Mouse (Mus musculus): ENCODE measurements around the gene Ism2. TPM values are rescaled to one million over a fixed set of nuclear protein-coding genes. Genes with fewer than 3 reads are reported as not detected.

Gene Ism2
- 1.1 and 1.2 TPM in 2 replicates for polyA plus RNA-seq (2015; fragmentation: Nextera tagmentation; extraction: Ambion mirVana)

DNA sequence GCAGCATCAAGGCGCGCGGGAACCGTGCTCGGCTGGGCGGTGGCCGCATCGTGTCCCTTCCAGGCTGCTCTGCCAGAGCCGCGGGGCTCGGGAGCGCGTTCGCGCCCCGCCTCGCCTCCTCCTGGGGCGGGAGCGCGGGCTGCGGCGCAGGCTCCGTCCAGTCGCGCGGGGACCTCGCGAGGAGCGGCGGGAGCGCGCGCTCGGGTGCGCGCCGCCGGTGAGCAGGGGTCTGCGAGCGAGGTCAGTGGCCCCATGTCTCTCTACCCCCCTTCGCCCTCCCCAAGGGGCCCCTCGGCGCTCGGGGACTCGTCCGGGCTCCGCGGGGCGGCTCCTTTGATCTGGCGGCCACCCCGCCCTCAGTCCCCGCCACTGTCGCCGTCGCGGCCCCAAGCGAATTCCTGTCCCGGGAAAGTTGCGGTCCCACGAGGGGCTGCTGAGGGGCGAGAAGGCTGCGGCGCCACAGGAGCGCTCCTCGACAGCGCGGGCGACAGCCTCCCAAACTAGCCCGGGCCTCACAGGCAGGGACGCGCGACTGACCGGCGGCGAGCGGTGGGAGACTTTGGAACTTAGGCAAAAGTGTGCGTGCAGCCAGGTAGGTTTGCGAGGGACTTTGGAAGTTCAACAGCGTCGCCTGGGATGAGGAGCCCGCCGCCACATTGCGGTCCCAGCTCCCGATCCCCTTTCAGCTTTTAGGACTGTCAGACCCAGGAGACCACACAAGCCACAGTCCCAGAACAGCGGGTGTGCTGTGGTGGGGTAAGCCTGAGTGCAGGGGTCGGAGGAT lies at the start of gene Ism2:
Gene Ism2, minus strand, starts transcription at position 49 of the 784 bp plus-strand sequence.
- H3K9me3 ChIP-seq: no peaks in the 10 kb centered on the region
- peak within 1 kb of the TSS; percentile 79 for H3K9ac ChIP-seq
- WGBS: 1% methylated on average over 63 of the region's 86 CpGs
- peaks cover 16% of the 10 kb centered on the region for H3K4me1 ChIP-seq (replicated peaks)
- H3K27ac ChIP-seq: no peak within 1 kb of the TSS
- H3K4me2 ChIP-seq: peak within 1 kb of the TSS; percentile 97
- no peaks in the 10 kb centered on the region for H3K36me3 ChIP-seq
- ATAC-seq (ENCODE audit: low FRiP score): peak; percentile 76
- H3K4me3 ChIP-seq: peak within 1 kb of the TSS; percentile 72
- peaks cover 41% of the 10 kb centered on the region for H3K27me3 ChIP-seq

DNA sequence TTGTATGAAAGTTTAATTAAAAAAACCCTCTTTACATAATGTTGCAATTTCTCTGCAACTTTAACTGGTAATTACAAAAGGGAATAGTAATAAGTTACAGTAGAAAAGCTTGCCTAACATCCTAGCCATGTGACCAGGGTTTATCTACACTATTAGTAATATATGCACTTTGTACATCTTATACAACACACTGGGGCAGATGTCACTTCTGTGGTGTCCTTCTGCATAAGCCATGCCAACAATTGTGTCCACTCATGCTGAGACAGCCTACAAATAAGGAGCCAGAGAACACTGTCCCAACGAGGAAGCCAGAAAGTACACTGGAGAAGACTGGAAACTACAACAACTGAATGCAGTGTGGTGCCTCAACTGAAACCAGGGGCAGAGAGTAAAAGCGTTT lies 48.5 kb upstream of the Ism2 start:
- Histone ChIP-seq H3K4me2 (no peak overlapping the region), H3K9me3 (no peaks in the 10 kb centered on the region), H3K9ac (no peak overlapping the region), H3K4me1 (replicated peaks) (no peaks in the 10 kb centered on the region), H3K4me3 (no peak overlapping the region), H3K27ac (no peak overlapping the region), H3K27me3 (no peaks in the 10 kb centered on the region), H3K36me3 (peaks cover 25% of the 10 kb centered on the region)
- no peak for ATAC-seq (ENCODE audit: low FRiP score)
- WGBS: 84% methylated on average over 2 of the region's 2 CpGs

- H3K27me3 ChIP-seq: no peaks in the 10 kb centered on the region
- no peak overlapping the region for H3K4me2 ChIP-seq
- H3K36me3 ChIP-seq: peaks cover 27% of the 10 kb centered on the region
- 94% methylated on average over 2 of the region's 2 CpGs for WGBS
- ATAC-seq (ENCODE audit: low FRiP score): no peak
- H3K4me3 ChIP-seq: no peak overlapping the region
- H3K4me1 ChIP-seq (replicated peaks): no peaks in the 10 kb centered on the region
- H3K27ac ChIP-seq: no peak overlapping the region
- H3K9me3 ChIP-seq: no peaks in the 10 kb centered on the region
- H3K9ac ChIP-seq: no peak overlapping the region
These were observed 48.0 kb upstream of the Ism2 start for GRCm38 (mm10) chr12:87347511-87347910.

GRCm38 (mm10) chr12:87343084-87343605 lies 43.6 kb upstream of the Ism2 start:
- H3K36me3 ChIP-seq: peaks cover 42% of the 10 kb centered on the region
- H3K4me3 ChIP-seq: no peak overlapping the region
- H3K4me1 ChIP-seq (replicated peaks): no peaks in the 10 kb centered on the region
- H3K9me3 ChIP-seq: no peaks in the 10 kb centered on the region
- no peak for ATAC-seq (ENCODE audit: low FRiP score)
- H3K27ac ChIP-seq: no peak overlapping the region
- H3K27me3 ChIP-seq: no peaks in the 10 kb centered on the region
- H3K9ac ChIP-seq: no peak overlapping the region
- H3K4me2 ChIP-seq: no peak overlapping the region

- Histone ChIP-seq H3K4me3 (no peak overlapping the region), H3K9me3 (no peaks in the 10 kb centered on the region), H3K27me3 (no peaks in the 10 kb centered on the region), H3K4me1 (replicated peaks) (no peaks in the 10 kb centered on the region), H3K27ac (no peak overlapping the region), H3K4me2 (no peak overlapping the region), H3K36me3 (peaks cover 22% of the 10 kb centered on the region), H3K9ac (no peak overlapping the region)
- WGBS: 92% methylated on average over 4 of the region's 4 CpGs
- ATAC-seq (ENCODE audit: low FRiP score): no peak
These were observed 38.6 kb upstream of the Ism2 start for GRCm38 (mm10) chr12:87338082-87338481.

- Histone ChIP-seq H3K4me3 (no peak overlapping the region), H3K9ac (no peak overlapping the region), H3K27ac (no peak overlapping the region), H3K9me3 (no peaks in the 10 kb centered on the region), H3K27me3 (no peaks in the 10 kb centered on the region), H3K4me2 (no peak overlapping the region), H3K4me1 (replicated peaks) (peaks cover 10% of the 10 kb centered on the region), H3K36me3 (peaks cover 7% of the 10 kb centered on the region; the same call in 1 of the 2 replicates)
- ATAC-seq (ENCODE audit: low FRiP score): no peak
- 44% methylated on average over 2 of the region's 2 CpGs for WGBS
These were observed 35.4 kb upstream of the Ism2 start for GRCm38 (mm10) chr12:87334886-87335285.

GRCm38 (mm10) chr12:87333794-87334193 lies 34.3 kb upstream of the Ism2 start:
- Histone ChIP-seq H3K4me3 (no peak overlapping the region), H3K27ac (no peak overlapping the region), H3K9ac (no peak overlapping the region), H3K9me3 (no peaks in the 10 kb centered on the region), H3K27me3 (no peaks in the 10 kb centered on the region), H3K36me3 (peaks cover 7% of the 10 kb centered on the region; the same call in 1 of the 2 replicates), H3K4me1 (replicated peaks) (peaks cover 10% of the 10 kb centered on the region), H3K4me2 (no peak overlapping the region)
- no peak for ATAC-seq (ENCODE audit: low FRiP score)

DNA sequence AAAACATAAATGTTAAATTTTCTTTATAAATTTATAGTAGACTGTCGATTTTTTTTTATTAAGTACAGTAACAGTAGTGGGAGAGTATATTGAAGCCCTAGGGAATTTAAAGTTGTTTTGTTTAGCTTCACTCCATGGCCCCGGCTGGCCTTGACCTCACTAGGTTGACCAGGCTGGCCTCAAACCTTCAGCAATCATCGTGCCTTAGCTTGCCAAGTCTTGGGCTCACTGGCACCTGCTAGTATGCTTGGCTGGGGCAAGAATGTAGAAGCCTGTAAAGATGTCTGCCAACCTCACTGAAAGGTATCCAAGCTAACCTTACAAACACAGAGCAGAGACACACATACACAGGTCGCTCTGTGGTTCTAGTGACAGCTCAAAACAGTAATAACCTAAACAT lies 33.0 kb upstream of the Ism2 start:
- peaks cover 14% of the 10 kb centered on the region for H3K4me1 ChIP-seq (replicated peaks)
- 88% methylated on average over 4 of the region's 4 CpGs for WGBS
- 0 out of 2 replicates have a peak, but pooled peaks cover 3% of the 10 kb centered on the region for H3K36me3 ChIP-seq
- H3K27me3 ChIP-seq: no peaks in the 10 kb centered on the region
- no peak overlapping the region for H3K4me2 ChIP-seq
- no peak overlapping the region for H3K9ac ChIP-seq
- no peaks in the 10 kb centered on the region for H3K9me3 ChIP-seq
- no peak for ATAC-seq (ENCODE audit: low FRiP score)
- no peak overlapping the region for H3K27ac ChIP-seq
- no peak overlapping the region for H3K4me3 ChIP-seq

- Histone ChIP-seq H3K27ac (no peak overlapping the region), H3K9me3 (no peaks in the 10 kb centered on the region), H3K27me3 (no peaks in the 10 kb centered on the region), H3K9ac (no peak overlapping the region), H3K36me3 (0 out of 2 replicates have a peak, but pooled peaks cover 3% of the 10 kb centered on the region), H3K4me1 (replicated peaks) (peaks cover 16% of the 10 kb centered on the region), H3K4me2 (no peak overlapping the region), H3K4me3 (no peak overlapping the region)
- WGBS: 50% methylated on average over 5 of the region's 5 CpGs
- no peak for ATAC-seq (ENCODE audit: low FRiP score)
These were observed 32.4 kb upstream of the Ism2 start for GRCm38 (mm10) chr12:87331908-87332307.

DNA sequence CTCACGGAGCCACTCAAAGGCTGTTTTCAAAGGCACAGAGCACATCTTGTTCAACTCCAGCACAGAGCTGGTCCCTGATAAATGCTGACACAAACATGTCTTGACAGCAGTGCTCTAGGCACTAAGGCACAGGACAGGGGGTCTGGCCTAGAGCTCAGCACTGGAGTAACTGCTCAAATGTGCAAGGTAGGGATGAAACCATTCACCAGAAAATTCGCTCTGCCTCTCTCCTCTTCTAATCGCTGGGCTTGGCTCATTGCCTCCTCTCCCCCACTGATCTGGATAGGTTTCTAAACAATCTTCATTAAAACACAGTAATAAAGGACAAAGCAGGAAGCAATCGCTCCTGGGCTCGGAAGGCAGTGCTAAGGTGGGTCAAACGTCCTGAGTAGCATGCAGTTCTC lies 31.6 kb upstream of the Ism2 start:
- WGBS: 61% methylated on average over 6 of the region's 6 CpGs
- H3K27ac ChIP-seq: no peak overlapping the region
- peaks cover 16% of the 10 kb centered on the region for H3K4me1 ChIP-seq (replicated peaks)

DNA sequence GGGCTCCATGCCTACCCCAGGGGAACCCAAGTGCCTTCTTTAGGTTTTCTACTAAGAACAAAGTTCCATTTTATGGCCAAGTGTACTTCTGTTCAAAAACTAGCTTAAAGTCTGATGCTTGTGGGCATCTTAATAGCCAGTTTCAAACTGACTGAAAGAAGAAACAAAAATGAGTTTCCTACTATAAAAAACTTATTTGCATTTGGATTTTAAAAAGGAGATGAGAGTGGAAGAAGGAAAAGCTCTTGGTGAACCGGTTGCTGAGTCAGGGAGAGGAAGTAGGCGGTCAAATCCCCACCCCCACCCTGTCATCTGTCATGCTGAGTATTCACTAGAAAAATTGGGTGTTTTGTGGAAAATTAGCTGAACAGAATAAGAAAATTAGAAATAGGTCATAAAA lies 30.7 kb upstream of the Ism2 start:
- no peak for ATAC-seq (ENCODE audit: low FRiP score)

More for the DNA sequence above, 31.6 kb upstream of the Ism2 start:
- no peak overlapping the region for H3K4me2 ChIP-seq
- H3K36me3 ChIP-seq: 0 out of 2 replicates have a peak, but pooled peaks cover 3% of the 10 kb centered on the region
- H3K27me3 ChIP-seq: no peaks in the 10 kb centered on the region
- H3K9me3 ChIP-seq: no peaks in the 10 kb centered on the region
- H3K9ac ChIP-seq: no peak overlapping the region
- no peak for ATAC-seq (ENCODE audit: low FRiP score)
- H3K4me3 ChIP-seq: no peak overlapping the region

GRCm38 (mm10) chr12:87328025-87328424 lies 28.5 kb upstream of the Ism2 start:
- no peaks in the 10 kb centered on the region for H3K27me3 ChIP-seq
- H3K27ac ChIP-seq: no peak overlapping the region
- H3K4me3 ChIP-seq: no peak overlapping the region
- no peaks in the 10 kb centered on the region for H3K9me3 ChIP-seq
- H3K36me3 ChIP-seq: peaks cover 7% of the 10 kb centered on the region; the same call in 1 of the 2 replicates
- WGBS: 35% methylated on average over 4 of the region's 4 CpGs
- ATAC-seq (ENCODE audit: low FRiP score): no peak
- H3K4me2 ChIP-seq: no peak overlapping the region
- H3K4me1 ChIP-seq (replicated peaks): peaks cover 16% of the 10 kb centered on the region
- H3K9ac ChIP-seq: no peak overlapping the region

More for the DNA sequence above, 30.7 kb upstream of the Ism2 start:
- Histone ChIP-seq H3K4me2 (no peak overlapping the region), H3K9ac (no peak overlapping the region), H3K27me3 (no peaks in the 10 kb centered on the region), H3K4me1 (replicated peaks) (peaks cover 16% of the 10 kb centered on the region), H3K9me3 (no peaks in the 10 kb centered on the region), H3K4me3 (no peak overlapping the region), H3K27ac (no peak overlapping the region), H3K36me3 (no peaks in the 10 kb centered on the region)
- WGBS: 63% methylated on average over 2 of the region's 2 CpGs

DNA sequence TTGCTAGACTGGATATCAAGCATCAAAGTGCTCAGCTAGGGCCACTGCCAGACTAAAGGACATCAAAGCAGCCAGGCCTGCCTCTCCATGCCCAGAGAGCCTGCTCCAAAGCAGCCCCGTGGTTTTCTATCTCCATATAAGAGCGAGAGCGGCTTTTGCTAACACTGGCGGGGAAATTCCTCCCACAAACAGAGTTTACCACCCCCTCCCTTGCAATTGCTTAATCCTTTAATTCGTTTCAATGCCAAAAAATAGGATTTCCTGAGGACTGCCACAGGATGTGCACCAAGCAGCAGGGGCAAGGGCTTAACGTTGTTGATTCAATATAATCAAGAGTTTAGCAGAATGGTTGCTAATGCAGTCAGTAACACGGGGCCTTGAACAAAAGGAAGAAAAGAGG lies 28.1 kb upstream of the Ism2 start:
- WGBS: 15% methylated on average over 7 of the region's 7 CpGs
- peaks cover 16% of the 10 kb centered on the region for H3K4me1 ChIP-seq (replicated peaks)
- ATAC-seq (ENCODE audit: low FRiP score): no peak
- H3K27ac ChIP-seq: no peak overlapping the region
- no peak overlapping the region for H3K9ac ChIP-seq
- no peaks in the 10 kb centered on the region for H3K9me3 ChIP-seq
- no peaks in the 10 kb centered on the region for H3K27me3 ChIP-seq
- no peak overlapping the region for H3K4me3 ChIP-seq
- H3K4me2 ChIP-seq: no peak overlapping the region
- H3K36me3 ChIP-seq: peaks cover 7% of the 10 kb centered on the region; the same call in 1 of the 2 replicates

Measured in hindbrain, embryonic 13.5 days (tissue).